Mouse (Mus musculus): ENCODE results near the gene Gas2l1.

- no peak for TF ChIP-seq ZNF384 (IDR thresholded peaks at IDR 0.05; ENCODE audit: low read depth, low read length)
- TF ChIP-seq MAFK (IDR thresholded peaks at IDR 0.05; ENCODE audit: insufficient read depth, low read depth, low read length), result no peak
Observed at GRCm38 (mm10) chr11:5054874-5055273, 10.3 kb downstream of the Gas2l1 start.

Measured in ES-E14 (cell line).